Mouse (Mus musculus) ovary, adult 18-20 months (tissue): ENCODE data around the gene Map3k11.

ENCODE experiments used
- DNase-seq: peaks from one replicate; pipeline ENCODE4 v3.0.0; 2022; ENCODE audit warnings: low spot score, mixed read lengths

The Map3k11 gene

DNA sequence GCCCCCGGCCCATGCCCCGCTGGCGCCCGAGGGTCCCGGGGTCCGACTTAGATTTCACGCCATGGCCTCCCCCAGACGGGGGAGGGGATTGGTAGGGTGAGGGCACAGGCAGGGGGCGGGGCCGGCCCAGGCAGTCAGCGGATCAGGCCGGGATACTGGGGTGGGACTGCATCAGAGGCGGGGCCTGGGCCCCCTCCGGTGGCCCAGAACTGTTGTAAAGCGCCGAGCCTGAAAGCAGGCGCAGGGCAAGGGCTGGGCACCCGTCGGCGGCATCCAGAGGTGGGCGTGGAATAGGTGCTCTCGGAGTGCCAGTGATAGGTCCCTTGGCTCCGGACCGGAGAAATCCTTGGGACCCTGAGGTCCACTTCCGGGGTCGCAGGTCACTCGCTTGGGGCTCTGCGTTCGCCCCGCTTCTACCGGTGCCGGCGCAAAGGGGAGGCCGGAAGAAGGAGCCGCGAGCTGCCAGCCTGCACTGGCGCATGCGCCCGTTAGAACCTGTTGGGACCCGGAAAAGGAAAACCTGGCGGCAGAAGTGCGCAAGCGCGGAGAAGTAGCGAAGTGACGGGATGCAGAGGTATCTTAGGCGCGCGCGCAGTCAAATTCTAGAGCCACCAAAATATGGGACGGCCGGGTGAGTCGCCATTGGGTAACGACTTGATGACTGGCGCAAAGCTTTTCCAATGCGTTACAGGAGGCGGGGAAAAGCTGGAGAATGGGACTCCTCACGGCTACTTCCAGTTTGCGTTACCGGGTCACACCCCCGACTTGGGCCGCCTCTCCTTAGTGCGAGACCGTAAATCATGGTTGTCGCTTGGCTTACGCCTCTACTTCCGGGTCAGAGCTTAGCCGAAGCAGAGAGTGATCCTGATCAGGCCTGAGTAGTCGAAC lies at the start of gene Map3k11, which contains the start of gene Pcnx3:
TSS of gene Map3k11 (plus strand) at position 543 of the 888 bp plus-strand sequence.
TSS of gene Pcnx3 (minus strand) at position 709 of the 888 bp plus-strand sequence.
- peak; percentile 97 for DNase-seq

DNA sequence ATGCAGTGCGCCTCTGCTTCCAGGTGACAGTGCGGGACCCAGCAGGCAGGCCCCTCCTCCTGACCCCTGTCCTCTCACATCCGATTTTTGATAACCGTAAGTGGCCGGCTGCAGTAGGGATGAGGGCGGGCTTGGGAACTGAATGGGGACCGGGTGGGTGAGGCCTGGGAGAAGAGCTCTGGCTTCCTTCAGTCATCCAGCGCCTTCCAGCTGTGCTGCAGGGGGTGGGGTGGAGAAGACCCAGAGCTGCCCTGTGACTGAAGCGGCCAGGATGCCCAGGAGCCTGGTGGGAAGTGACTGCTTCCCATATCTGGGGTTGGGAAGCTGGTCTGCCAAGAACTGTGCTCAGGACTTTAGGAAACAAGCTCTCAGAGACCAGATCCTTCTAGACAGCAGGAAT lies 48.2 kb upstream of the Map3k11 start:
- DNase-seq: no peak

DNA sequence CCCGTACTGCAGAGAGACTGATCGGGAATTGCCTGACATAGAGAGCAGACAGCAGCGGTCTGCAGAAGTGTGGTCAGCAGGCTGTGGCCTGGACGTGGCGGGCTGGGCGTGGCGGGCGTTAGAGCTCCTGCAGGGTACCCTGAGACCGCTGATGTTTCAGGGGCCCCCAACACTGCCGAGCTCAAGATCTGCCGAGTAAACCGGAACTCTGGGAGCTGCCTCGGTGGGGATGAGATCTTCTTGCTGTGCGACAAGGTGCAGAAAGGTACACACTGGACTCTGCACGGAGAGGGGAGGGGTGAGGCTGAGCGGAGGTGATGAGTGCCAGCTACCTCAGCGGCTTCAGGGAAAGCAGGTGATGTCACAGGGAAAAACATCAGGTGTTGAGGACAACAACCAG lies 47.5 kb upstream of the Map3k11 start:
- DNase-seq: no peak

DNA sequence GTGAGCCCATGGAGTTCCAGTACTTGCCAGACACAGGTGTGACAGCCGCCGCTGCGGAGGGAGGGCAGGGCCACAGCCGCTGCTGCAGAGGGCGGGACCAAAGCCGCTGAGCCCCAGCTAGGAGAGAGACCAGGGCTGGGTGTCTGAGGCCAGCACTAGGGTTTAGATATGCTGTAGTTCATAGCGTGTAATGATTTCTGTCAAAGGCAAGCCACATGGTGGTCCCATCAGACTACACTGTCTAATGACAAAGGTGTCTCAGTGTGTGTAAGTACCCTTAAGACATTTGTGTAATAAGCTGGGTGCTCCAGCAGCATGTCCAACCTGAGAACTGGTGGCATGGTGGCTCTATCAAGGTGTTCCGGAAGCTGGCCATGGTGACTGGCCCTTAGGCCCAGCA lies 46.9 kb upstream of the Map3k11 start:
- DNase-seq: no peak

DNA sequence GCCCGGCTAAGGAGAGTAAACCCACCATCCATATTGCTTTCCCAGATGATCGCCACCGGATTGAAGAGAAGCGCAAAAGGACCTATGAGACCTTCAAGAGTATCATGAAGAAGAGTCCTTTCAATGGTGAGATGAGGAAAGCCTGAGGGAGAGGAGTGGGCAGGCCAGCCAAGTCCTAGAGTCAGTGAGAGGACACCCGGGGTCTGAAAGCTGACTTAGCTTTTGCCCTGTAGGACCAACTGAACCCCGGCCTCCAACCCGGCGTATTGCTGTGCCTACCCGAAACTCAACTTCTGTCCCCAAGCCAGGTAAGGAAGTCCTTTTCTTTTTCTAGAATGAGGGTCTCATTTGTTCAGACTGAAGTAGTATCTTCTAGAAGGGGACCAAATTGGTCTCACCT lies 43.3 kb upstream of the Map3k11 start:
- no peak for DNase-seq

DNA sequence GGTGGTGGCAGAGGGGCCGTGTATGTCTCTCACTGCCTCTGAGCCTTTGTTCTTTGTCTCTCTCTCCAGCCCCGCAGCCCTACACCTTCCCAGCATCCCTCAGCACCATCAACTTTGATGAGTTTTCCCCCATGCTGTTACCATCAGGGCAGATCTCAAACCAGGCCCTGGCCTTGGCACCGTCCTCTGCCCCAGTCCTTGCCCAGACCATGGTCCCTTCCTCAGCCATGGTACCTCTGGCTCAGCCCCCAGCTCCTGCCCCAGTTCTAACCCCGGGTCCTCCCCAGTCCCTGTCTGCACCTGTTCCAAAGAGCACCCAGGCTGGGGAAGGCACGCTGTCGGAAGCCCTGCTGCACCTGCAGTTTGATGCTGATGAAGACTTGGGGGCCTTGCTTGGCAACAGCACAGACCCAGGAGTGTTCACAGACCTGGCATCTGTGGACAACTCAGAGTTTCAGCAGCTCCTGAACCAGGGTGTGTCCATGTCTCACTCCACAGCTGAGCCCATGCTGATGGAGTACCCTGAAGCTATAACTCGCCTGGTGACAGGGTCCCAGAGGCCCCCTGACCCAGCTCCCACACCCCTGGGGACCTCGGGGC lies 41.7 kb upstream of the Map3k11 start:
- no peak for DNase-seq

DNA sequence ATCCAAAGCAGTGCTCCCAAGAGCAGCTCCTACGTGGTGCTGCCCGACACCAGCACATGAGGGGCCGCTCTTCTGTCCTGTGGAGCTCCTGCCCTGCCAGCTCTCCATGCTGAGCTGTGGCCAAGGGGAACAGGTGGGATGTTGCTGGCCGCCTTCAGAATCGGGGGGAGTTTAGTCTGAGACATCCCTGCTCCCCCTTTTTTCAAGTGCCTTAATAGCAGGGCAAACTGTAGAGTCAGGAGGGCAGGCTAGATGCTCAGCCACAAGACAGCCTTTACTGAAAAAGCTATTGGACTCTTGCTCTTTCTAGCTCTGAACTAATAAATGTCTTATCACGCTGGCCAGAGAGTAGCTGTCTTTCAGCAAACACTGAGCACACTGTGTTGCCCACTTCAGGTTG lies 40.8 kb upstream of the Map3k11 start:
- no peak for DNase-seq

DNA sequence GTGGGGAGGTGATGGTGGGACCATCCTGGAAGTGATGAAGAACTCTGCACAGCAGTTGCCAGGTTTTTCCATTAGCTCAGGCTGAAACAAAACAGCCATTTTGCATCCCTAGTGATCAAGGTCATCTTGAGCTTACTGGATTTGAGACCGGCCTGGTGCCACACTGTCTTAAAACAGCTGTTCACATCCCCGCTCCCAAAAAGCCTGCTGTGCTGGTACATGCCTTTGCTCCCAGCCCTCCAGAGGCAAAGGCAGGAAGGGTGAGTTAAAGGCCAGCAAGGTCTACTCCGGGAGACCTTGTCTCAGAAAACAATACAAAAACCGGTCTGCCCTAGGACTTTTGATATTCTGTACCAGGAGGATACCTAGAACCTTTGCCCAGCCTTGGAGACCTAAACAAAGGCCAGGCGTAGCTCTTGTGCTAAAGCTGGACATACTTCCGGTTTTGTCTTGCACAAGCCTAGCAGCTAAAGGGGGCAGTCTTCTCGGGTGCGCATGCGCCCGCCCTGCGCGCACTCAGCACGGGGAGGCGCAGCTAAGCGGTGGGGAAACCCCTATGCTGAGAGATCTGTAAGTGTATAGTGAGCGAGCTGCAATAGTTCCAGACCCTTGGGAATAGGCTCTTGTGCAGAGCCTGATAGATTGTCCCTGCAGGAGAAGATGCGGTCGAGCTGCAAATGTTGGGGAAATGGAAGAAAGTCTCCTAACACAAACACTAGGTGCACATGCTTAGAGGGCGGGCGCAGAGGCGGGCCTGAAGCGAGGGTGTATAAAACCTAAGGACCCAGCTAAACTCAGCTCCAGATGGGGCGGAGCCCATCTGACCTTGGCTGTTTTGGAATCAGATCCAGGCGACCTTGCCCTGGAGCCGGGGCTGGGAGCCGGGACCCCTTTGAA lies 39.9 kb upstream of the Map3k11 start:
- DNase-seq: peak; percentile 81

DNA sequence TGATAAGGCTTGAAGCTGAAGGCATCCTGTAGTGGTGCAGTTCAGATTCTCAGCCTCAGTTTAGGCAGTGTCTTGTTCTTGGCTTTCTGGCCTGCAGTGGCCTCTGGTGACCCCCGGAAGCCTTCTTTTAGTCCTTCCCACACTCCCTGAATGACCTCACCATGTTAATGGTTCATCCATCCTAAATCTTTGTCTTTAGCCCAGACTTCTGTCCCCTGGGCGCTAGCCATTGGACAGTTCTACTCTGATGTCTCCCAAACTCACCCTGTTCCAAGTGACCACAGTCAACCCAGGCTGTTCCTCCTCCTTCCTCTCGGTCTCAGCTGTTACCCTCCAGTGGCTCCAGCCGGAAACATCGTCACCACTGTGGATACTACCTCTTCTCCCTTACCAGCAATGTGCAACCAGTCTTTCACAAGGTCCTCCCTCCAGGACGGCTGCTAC lies 39.2 kb upstream of the Map3k11 start:
- no peak for DNase-seq

DNA sequence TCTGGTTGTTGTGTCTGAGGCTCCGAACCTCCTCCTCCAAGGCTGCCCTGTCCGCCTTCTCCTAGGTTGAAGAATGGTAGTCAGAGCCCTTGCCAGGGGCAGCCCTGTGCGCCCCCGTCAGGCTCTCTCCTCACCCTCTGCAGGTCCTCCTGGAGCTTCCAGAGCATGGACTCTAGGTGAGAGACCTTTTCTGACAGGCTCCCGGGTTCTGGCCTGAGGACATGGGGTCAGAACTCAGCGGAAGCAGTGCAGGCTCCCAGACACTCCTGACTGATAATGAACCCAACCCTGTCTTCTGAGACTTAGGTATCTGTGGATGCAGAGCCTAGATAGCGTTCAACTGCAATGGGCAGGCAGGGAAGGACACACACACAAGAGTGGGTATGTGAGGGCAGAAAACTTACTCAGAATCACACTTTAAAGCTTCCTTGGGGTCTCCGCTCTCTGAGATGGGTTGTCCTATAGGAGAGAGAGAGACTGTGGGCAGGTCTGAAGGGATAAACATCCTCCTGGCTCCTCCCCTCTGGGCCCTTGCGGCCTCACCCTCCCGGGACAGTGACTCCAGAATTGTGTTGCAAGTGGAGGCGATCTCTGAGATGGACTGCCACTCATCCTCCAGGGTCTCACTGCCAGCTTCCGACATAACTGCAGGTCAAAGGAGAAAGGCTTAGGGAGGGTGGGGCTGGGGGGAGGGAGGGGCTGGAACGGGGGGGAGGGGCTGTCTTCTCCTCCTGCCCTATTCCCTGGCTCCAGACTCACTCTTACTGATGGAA lies 36.9 kb upstream of the Map3k11 start:
- DNase-seq: no peak

DNA sequence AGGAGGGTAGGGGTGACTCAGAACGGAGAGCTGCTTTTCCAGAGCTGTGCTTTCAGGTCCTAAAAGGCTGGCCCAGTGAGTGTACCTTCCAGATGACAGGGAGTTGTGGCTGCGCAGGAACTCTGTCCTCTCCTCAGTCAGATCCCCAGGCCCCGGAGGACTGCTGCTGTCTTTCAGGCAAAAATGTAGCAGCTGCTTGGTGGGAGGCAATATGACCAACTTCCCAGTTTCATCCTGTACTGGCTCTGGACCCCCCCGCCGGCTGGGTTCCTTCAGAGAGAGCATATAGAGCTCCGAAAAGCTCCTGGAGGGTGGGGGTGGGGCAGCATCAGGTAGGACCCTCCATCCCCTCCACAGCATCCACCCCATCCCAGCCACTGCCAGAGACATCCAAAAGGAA lies 36.0 kb upstream of the Map3k11 start:
- DNase-seq: no peak

DNA sequence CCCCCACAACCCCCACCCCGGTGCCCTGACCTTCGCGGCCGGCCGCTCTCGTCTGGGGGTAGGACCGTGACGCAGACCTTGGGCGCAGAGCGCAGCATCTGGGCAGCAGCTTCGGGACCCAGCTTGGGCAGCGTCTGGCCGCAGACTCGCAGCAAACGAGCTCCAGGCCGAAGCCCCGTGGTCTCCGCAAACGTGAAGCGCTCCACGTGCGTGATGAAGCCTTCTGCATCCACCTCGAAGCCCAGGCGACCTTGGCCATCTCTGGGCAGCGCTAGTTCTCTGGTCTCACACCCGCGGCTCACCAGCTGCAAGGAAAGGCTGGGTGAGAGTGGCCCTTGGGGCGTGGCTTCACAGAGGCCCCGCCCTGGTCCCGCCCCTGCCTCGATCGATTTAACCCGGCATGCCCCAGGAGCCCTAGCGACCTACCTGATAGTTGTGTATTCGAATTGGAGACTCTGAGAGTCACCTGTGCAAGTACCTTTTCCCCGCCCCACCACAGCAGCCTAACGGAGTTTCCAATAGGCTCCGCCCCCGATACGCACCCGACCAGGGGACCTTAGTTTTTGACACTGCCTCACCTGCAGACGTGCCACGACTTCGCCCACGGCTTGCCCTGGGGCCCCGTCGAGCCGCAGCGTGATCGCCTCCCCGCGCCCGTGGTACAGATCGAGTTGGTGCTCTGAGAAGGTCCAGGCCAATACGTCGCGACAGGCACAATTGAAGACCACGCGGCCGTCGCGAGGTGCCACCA lies 34.4 kb upstream of the Map3k11 start:
- DNase-seq: no peak

DNA sequence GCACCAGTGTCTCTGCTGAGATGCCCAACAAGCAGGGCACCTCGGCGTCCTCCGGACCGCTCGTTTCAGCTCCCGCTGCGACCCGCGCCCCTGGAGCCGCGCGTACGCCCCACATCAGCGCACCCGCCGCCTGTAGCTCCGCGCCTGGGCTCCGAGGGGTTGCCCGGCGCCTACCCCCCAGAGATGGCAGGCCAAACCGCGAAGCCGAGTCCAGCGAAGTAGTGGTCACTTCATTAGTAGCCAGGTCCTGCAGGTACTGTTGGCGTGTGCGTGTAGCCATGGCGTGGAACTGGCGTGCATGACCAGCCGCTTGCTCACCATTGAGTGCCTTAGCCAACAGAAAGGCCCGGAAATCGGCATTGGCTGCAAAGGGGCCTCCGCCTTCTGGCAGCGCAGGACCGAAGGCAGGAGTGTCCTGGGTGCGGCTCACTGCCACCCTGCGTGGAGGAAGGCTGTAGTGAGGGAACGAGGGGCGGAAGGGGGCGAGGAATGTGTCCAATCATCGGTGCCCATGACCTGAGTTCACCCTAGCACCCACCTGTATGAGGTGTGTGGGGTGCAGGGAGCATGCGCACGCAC lies 33.7 kb upstream of the Map3k11 start:
- DNase-seq: no peak

DNA sequence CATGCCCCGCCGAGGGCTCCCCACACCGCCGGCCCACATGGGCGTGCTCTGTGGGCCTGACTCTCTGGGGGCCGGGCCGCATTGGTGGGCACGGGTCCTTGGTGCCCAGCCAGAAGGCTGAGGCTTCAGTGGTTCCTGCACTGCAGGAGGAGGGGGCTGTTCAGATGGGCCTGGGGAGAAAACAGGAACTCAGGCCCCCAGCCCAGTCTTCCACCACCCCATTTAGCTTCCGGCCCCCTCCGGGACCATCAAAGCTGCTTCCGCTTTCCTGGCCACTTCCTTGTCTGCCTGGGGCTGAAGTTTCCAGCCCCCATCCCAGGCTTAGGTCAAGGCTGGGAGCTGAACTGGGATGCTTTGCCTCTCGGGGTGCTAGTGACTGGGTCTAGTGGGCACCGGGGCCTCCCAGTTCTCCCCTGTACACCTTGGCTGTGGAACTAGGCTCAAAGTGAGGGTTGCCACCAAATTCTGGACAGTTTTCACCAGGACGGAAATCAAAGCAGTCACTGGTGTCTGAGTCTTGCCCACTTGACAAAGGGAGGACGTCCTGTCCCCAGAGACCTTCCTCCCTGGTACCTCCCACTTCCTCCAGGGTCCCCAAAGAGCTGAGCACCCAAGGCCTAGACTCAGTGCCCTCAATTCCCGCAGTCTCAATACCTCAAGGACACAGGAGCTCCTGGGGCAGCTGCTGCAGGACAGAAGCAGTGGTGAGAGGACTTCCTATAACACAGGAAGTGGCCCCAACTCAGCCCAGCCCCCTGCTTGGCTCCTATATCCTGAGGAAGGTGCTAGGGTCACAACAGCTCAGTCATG lies 27.4 kb upstream of the Map3k11 start:
- no peak for DNase-seq

DNA sequence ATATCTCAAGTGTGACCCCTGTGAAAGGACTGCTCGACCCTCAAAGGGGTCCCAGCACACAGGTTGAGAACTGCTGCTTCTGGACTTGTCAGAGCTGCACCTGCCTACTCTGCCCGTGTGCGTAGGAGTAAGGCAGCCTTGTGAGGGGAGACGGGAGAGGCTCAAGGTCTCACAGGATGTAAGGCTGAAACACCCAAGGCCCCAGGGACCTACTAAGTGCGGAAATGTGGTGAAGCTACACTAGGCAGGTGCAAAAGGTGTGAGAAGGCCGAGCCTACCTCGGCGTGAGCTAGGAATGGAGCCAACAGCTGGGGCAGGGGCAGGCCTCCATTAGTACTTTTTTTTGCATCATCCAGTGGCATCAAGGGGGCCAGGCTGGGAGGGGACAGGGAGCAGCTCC lies 26.2 kb upstream of the Map3k11 start:
- DNase-seq: no peak

DNA sequence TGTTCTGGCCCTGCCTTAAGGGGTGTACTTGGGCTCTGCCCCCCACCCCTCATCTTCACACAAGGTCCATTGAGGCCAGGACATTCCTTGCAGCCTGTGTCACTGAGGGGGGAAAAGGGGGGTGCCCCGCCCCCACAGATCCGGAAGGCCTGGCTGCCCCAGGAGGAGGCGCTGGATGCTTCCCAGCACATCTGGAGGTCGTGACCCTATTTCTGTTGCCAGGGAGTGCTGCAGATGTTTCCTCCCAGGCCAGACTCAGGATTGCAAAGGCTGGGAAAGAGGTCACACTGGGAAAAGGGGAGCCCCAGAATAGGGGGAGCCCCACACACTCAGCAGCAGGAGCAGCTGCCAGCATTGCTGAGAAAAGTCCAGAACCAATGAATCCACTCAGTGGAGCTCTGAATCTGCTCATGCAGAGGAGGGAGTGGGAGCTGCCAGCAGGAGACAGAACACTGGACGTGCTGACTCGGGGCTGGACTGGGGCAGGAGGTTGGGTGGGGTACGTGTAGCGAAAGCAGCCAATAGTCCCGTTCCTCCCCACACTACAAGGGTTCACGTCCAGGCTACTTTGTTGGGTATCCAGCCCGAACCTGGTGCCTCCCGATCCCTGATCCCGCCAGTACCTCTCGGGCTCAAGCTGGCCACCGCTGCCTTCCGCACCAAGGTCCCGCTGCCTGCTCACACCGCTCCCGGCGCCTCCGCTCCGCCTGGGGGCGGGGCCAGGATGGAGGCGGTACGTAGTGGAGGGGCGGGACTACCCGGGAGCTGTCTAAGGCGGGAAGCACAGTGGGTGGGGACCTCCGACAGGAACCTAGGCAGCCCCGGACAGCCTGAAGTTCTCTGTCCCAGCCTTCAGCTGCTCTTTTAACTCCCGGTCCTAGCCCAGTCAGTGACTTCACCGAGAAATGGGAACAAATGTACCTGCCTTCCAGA lies 25.3 kb upstream of the Map3k11 start, which contains the start of gene Sipa1:
TSS of gene Sipa1 (minus strand) at position 727 of the 933 bp plus-strand sequence.
- DNase-seq: peak; percentile 91

DNA sequence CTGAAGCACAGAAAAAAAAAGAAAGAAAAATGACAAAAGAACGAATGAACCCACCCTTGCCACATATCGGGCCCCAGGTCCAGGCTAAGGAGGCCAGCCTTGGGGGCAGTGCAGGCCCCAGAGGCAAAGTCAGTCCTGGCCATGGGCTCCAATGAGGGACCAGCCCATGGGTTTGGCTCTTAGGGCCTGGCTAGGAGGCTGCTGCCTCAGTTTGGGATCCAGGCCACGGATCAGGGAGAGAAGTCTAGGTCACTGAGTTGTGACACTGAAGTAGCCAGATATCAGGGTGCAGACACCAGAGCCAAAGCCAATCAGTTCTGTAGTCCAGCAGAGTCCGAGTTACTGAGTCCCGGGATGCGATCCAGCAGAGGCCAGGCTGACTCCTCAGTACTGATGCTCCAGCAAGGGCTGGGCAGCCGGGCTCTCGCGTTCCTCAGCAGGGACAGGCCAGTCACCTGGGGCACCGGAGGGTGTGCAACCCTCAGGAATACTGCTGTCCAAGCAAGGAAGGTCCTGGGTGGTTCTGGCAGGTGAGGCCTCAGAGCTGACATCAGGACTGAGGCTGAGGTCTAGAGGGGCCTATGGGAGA lies 23.8 kb upstream of the Map3k11 start:
- DNase-seq: no peak

DNA sequence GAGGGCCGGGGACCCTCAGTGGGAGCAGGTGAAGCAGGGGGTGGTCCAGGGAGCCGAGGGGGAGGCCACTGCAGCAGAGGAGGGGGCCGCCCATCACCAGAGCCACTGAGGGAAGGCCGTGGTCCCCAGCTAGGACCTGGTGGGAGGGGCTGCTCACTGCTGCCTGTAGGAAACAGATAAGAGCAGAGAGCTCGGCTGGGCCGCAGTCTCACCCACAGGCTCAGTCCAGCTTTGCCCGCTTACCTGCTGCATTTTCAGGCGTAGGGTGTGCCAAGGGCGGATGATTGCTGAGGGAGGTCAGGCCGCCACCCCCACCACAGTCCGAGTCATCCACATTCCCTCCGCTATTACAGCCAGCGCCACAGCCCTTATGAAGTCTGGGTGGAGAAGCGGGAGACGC lies 23.1 kb upstream of the Map3k11 start:
- no peak for DNase-seq
